Mouse (Mus musculus) cerebellum, postnatal 4 days (tissue): ENCODE data around the gene Aqp8.

Source experiments
- DNase-seq, 2 experiments: peaks; one replicate each; pipeline ENCODE4 v3.0.0; 2022; ENCODE audit warnings: low spot score in 2 of 2, mixed read lengths in 1 of 2

The Aqp8 gene

GRCm38 (mm10) chr7:123462070-123462501, at the start of gene Aqp8:
Gene Aqp8, plus strand, starts transcription at chr7:123462291.
- no peak for DNase-seq

GRCm38 (mm10) chr7:123416803-123417202, 45.3 kb upstream of the Aqp8 start:
- DNase-seq, result no peak

GRCm38 (mm10) chr7:123417661-123418060, 44.4 kb upstream of the Aqp8 start:
- no peak for DNase-seq

- peak in 1 of 2 experiments; percentile 11 for DNase-seq
Observed at GRCm38 (mm10) chr7:123419984-123420383, 42.1 kb upstream of the Aqp8 start.

GRCm38 (mm10) chr7:123421958-123422357, 40.1 kb upstream of the Aqp8 start:
- no peak for DNase-seq

- DNase-seq, result no peak
Observed at GRCm38 (mm10) chr7:123424281-123424680, 37.8 kb upstream of the Aqp8 start.

GRCm38 (mm10) chr7:123425134-123425757, 36.8 kb upstream of the Aqp8 start:
- DNase-seq, result no peak

- no peak for DNase-seq
Observed at GRCm38 (mm10) chr7:123429624-123430410, 32.3 kb upstream of the Aqp8 start.

- DNase-seq, result no peak
Observed at GRCm38 (mm10) chr7:123430411-123430705, 31.7 kb upstream of the Aqp8 start.

GRCm38 (mm10) chr7:123431206-123431605, 30.9 kb upstream of the Aqp8 start:
- no peak for DNase-seq

GRCm38 (mm10) chr7:123442079-123442478, 20.0 kb upstream of the Aqp8 start:
- no peak for DNase-seq

GRCm38 (mm10) chr7:123448794-123449193, 13.3 kb upstream of the Aqp8 start:
- no peak for DNase-seq

GRCm38 (mm10) chr7:123449676-123450075, 12.4 kb upstream of the Aqp8 start:
- no peak for DNase-seq

GRCm38 (mm10) chr7:123450515-123450914, 11.6 kb upstream of the Aqp8 start:
- no peak for DNase-seq

- DNase-seq, result no peak
Observed at GRCm38 (mm10) chr7:123452551-123452950, 9.5 kb upstream of the Aqp8 start.

- DNase-seq, result no peak
Observed at GRCm38 (mm10) chr7:123453066-123453465, 9.0 kb upstream of the Aqp8 start.

GRCm38 (mm10) chr7:123455088-123455487, 7.0 kb upstream of the Aqp8 start:
- DNase-seq, result no peak

- no peak for DNase-seq
Observed at GRCm38 (mm10) chr7:123458309-123458708, 3.8 kb upstream of the Aqp8 start.

- no peak for DNase-seq
Observed at GRCm38 (mm10) chr7:123459247-123459646, 2.8 kb upstream of the Aqp8 start.

GRCm38 (mm10) chr7:123461316-123461715, 775 bp upstream of the Aqp8 start:
- no peak for DNase-seq

GRCm38 (mm10) chr7:123463569-123463968, 1.5 kb downstream of the Aqp8 start:
- DNase-seq, result no peak

GRCm38 (mm10) chr7:123465692-123466387, 3.7 kb downstream of the Aqp8 start:
- DNase-seq, result peak; percentile 50 to 76

GRCm38 (mm10) chr7:123467961-123468360, 5.9 kb downstream of the Aqp8 start:
- DNase-seq, result no peak
